Mouse (Mus musculus) G1E (cell line): Measurements from ENCODE around the gene Serf1. TPM values are rescaled to one million over a fixed set of nuclear protein-coding genes. Genes with fewer than 3 reads are reported as not detected.

Experiments
- ATAC-seq: 2 replicates; pipeline ENCODE4 v1.8.0; 2016; ENCODE audit warnings: mild to moderate bottlenecking; ENCODE audit not compliant: insufficient number of reproducible peaks, poor library complexity, low FRiP score, severe bottlenecking; ENCODE audit errors: extremely low read depth
- DNase-seq: peaks from one replicate; pipeline ENCODE4 v3.0.0; 2012; ENCODE audit warnings: low spot score
- H3K27me3 ChIP-seq: 2 replicates; pipeline ENCODE4 v1.6.1; 2012; ENCODE audit warnings: mild to moderate bottlenecking, low read length, inconsistent platforms; ENCODE audit not compliant: insufficient read depth
- H3K36me3 ChIP-seq: replicated peaks from 2 replicates; pipeline ENCODE3; 2012; ENCODE audit warnings: mild to moderate bottlenecking, inconsistent platforms
- H3K4me1 ChIP-seq: 2 replicates; pipeline ENCODE4 v1.6.1; 2012; ENCODE audit warnings: low read depth, low read length, inconsistent platforms, mixed read lengths; ENCODE audit not compliant: insufficient read depth
- H3K4me3 ChIP-seq: 2 replicates; pipeline ENCODE4 v1.5.1; 2012; ENCODE audit warnings: low read depth, mild to moderate bottlenecking, inconsistent platforms, low read length, moderate library complexity, mixed read lengths
- H3K9me3 ChIP-seq: replicated peaks from 2 replicates; pipeline ENCODE4 v1.6.1; 2012; ENCODE audit warnings: inconsistent platforms
- CTCF ChIP-seq: IDR thresholded peaks from 2 replicates; pipeline ENCODE4 v1.5.1; 2012; ENCODE audit warnings: low read depth, low read length, inconsistent platforms, mixed read lengths
- GATA1 ChIP-seq: IDR thresholded peaks from 2 replicates; pipeline ENCODE4 v1.6.1; 2012; ENCODE audit warnings: borderline replicate concordance, low read length, inconsistent platforms, mixed read lengths
- GATA2 ChIP-seq: IDR thresholded peaks from 2 replicates; pipeline ENCODE4 v1.6.1; 2012; ENCODE audit warnings: low read depth, low read length, inconsistent platforms, borderline replicate concordance
- POLR2AphosphoS5 ChIP-seq: IDR thresholded peaks from 2 replicates; pipeline ENCODE4 v1.6.1; 2012; ENCODE audit warnings: low read depth, low read length, inconsistent platforms; ENCODE audit not compliant: insufficient replicate concordance
- TAL1 ChIP-seq: conservative IDR thresholded peaks from 2 replicates; pipeline ENCODE4 v1.6.1; 2012; ENCODE audit warnings: low read depth, low read length, inconsistent platforms, mixed read lengths
- polyA plus RNA-seq: library from polyadenylated mRNA; stranded (reverse); fragments of >175 nt; gene quantifications from 2 replicates; pipeline ENCODE4 v1.2.3, GENCODE M21; 2012
- total RNA-seq, 2 experiments: library from RNA; stranded (forward) in 1 of 2; stranded (reverse) in 1 of 2; fragments of 200-1000 nt in 1 of 2; fragments of >200 nt in 1 of 2; fragmentation: Nextera tagmentation in 1 of 2; gene quantifications; 2 replicates each; pipeline ENCODE4 v1.2.3; 2014 to 2017

Serf1 gene
- total and polyA plus RNA-seq, 3 experiments, result 11.1 to 29.6 (median 27.2) TPM

DNA sequence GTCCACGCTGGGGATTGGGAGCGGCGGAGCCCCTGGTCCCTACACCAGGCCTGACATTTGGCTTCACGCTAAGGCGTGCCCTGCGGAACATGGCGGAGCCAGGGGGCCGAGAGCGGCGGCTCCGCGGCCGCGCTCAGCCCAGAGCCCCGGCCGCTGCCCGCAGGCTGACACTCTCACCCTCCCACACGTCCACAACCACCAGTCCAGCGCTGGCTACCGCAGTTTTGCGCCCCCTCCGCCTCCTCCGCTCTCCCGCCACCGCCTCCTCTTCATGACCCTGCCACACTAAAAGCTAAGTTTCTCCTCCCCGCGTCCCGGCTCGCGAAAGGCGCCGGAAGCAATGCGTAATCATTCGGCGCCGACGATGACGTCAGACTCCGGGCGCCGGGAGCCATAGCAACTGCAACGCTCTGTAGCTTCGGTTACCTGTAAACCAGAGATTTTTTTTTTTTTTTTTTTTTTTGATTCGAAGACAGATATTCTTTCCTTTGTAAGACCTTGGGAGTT lies 4.0 kb upstream of the Serf1 start, which contains the start of gene Bdp1:
Gene Bdp1, minus strand, starts transcription at position 323 of the 507 bp plus-strand sequence.
- peak; percentile 76 for DNase-seq

GRCm38 (mm10) chr13:100112218-100112972 lies 4.6 kb downstream of the Serf1 start:
- TF ChIP-seq POLR2AphosphoS5 (no peak), TAL1 (no peak), GATA2 (no peak), CTCF (no peak), GATA1 (no peak)
- DNase-seq, result no peak

More for the DNA sequence above, 4.0 kb upstream of the Serf1 start, which contains the start of gene Bdp1:
- ATAC-seq, result peak; percentile 47
- peaks cover 47% of the 10 kb centered on the region for H3K4me1 ChIP-seq
- H3K27me3 ChIP-seq, result no peaks in the 10 kb centered on the region
- no peaks in the 10 kb centered on the region for H3K9me3 ChIP-seq
- peaks cover 15% of the 10 kb centered on the region for H3K36me3 ChIP-seq
- TF ChIP-seq GATA2, result no peak
- H3K4me3 ChIP-seq, result peak within 1 kb of the TSS; percentile 90

GRCm38 (mm10) chr13:100123970-100124369 lies 16.2 kb downstream of the Serf1 start:
- H3K9me3 ChIP-seq, result no peaks in the 10 kb centered on the region
- DNase-seq, result no peak
- no peaks in the 10 kb centered on the region for H3K27me3 ChIP-seq
- ATAC-seq, result no peak
- H3K4me1 ChIP-seq, result peaks cover 20% of the 10 kb centered on the region
- peak overlapping the region; percentile 100 for H3K4me3 ChIP-seq
- no peak for TF ChIP-seq TAL1
- no peak for TF ChIP-seq GATA2
- no peak for TF ChIP-seq GATA1
- no peak for TF ChIP-seq CTCF
- no peak for TF ChIP-seq POLR2AphosphoS5
- H3K36me3 ChIP-seq, result peaks cover 26% of the 10 kb centered on the region

More at GRCm38 (mm10) chr13:100112218-100112972, 4.6 kb downstream of the Serf1 start:
- Histone ChIP-seq H3K36me3 (peaks cover 2% of the 10 kb centered on the region), H3K4me3 (no peak overlapping the region), H3K4me1 (peaks cover 15% of the 10 kb centered on the region), H3K9me3 (no peaks in the 10 kb centered on the region), H3K27me3 (peaks cover 5% of the 10 kb centered on the region)
- ATAC-seq, result peak; percentile 34; the same call in 1 of the 2 replicates

DNA sequence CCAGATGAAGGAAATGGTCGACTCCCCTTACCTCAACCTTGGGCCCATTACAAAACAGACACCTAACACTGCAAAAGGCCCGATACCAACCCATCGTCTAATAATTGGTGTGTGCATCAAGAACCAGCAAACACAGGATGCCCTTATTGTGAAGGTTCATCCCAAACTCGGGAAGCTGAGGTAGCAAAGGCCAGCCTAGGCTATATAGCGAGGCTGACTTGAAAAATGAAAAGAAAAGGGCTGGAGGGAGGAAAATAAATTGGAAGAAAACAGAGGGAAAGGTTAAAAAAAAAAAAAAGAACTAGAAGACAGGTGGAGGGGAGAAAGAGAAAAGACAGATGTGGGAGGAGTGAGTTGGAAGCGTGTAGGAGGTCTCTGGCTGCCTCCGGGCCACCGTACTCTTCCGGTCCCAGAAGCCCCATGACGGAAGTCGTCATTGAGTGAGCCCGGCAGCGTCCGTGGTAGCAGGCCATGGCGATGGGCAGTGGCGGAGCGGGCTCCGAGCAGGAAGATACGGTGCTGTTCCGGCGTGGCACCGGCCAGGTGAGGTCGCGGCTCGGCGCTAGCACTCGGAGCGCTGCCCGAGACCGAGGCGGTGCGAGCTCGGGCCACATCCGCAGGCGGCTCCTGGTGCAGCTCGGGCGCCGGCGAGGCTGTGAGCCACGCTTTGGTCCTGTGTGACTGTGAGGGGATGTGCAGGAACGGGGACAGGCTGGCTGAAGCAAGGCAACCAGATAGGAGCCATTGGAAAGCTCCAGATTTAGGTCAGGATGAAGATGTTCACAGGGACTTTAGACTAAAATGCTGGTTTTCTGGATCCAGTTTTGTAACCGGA lies 16.8 kb downstream of the Serf1 start, which contains the start of gene Smn1:
Gene Smn1, plus strand, starts transcription at position 430 of the 835 bp plus-strand sequence.
- Histone ChIP-seq H3K9me3 (no peaks in the 10 kb centered on the region), H3K27me3 (no peaks in the 10 kb centered on the region), H3K4me1 (peaks cover 20% of the 10 kb centered on the region), H3K4me3 (peak within 1 kb of the TSS; percentile 100), H3K36me3 (peaks cover 32% of the 10 kb centered on the region)
- ATAC-seq (peak; percentile 97), DNase-seq (peak; percentile 71)
- TF ChIP-seq CTCF, result no peak
- TF ChIP-seq POLR2AphosphoS5, result no peak
- no peak for TF ChIP-seq GATA1
- TF ChIP-seq GATA2, result no peak
- TF ChIP-seq TAL1, result no peak

- peaks cover 20% of the 10 kb centered on the region for H3K4me1 ChIP-seq
- peak overlapping the region; percentile 100 for H3K4me3 ChIP-seq
- no peaks in the 10 kb centered on the region for H3K9me3 ChIP-seq
- TF ChIP-seq TAL1 (no peak), POLR2AphosphoS5 (no peak), GATA1 (no peak)
- ATAC-seq (no peak), DNase-seq (no peak)
- peaks cover 35% of the 10 kb centered on the region for H3K36me3 ChIP-seq
- H3K27me3 ChIP-seq, result no peaks in the 10 kb centered on the region
Measured at GRCm38 (mm10) chr13:100125258-100125643, 17.4 kb downstream of the Serf1 start.
